Mouse (Mus musculus): ENCODE measurements around the gene Hbq1b. TPM values are rescaled to one million over a fixed set of nuclear protein-coding genes. Genes with fewer than 3 reads are reported as not detected.
A peak's percentile ranks its signal among the peaks of the same experiment; 100 is the strongest.

Hbq1b gene
- total RNA-seq (2021), result 1 to 10 TPM in 1 of 2 experiments, not detected in 1; 2.3 TPM

DNA sequence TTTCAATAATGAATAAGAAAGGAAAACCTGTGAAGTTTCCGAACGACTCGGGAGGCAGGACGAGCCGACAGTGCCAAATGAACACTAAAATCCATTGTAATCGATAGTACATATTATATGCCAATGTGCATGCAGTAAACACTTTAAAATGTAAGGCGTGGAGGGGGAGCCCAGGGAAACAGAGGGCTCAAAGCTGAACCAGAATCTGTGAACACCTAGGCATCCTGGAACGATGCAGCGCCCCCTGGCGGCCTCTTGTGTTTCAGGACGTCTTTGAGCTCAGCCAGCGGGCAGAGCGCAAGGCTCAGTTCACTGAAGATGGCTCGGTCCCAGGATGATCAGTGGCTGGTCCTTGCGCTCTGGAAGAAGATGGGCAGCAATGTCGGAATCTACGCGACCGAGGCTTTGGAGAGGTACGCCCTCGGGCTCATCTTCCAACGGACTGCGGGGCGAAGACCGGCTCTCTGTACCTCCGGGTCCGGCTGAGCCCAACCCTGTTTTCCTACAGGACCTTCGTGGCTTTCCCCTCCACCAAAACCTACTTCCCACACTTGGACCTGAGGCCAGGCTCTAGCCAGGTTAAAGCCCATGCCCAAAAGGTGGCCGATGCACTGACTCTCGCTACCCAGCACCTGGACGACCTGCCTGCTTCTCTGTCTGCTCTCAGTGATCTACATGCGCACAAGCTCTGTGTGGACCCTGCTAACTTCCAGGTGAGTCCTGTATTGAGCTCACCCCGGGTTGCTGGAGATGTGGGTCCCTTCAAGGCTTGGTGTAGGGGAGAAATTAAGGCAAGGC is at the start of gene Hbq1b:
Gene Hbq1b, plus strand, starts transcription at position 271 of the 798 bp plus-strand sequence.
- peak; percentile 75 to 80 for DNase-seq

DNA sequence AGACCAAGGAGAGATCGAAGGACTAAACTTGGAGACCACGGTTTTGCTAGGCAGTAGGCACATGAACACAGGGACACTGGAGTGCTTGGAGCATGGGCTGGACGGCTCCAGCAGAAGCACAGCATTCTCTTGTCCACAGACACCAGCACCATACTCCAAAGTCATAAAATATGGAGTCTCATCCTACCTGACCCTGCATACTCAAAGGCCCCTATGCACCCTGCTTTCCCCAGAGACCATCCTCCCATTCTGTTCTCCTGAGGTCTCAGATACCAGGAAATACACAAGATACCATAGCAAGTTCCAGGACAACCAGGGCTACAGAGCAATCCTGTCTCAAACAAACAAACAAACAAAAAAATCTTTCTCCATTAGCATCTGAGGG is 49.4 kb upstream of the Hbq1b start:
- DNase-seq, result no peak

DNA sequence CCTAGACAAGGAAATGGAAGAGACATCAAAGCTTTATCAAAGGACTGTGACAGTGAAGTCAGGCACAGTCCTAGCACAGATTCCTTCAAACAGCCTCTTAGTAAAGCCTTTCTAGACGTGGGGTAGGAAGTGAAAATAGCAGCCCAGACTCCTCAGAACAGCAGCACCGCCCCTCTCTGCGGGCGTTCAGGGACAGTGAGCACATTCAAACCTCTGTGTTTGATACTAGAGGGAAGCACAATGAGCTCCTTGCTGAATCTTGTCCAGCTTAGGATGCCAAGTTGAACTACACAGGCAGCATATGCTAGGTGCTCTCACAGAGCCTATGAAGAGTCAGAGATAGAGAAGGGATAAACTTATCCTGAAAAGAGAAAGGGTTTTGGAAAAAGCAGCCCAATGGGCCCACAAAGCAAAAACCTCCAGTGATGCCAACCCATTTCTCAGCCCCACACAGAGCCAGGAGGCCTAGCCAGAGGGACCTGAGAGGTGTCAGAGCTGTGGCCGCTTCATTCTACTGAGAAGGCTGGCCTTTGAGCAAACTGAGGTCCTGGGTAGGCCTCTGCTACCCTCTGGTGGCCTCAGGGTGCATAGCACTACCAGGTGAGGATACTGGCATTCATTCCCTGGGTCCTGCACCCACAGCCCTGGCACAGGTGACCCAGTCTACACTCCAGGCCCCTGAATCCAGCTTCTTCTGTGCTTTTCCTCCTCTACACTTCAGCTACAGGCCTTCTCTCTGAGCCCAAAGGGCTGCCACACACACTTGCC is 48.5 kb upstream of the Hbq1b start:
- peak; percentile 65 to 67 for DNase-seq

DNA sequence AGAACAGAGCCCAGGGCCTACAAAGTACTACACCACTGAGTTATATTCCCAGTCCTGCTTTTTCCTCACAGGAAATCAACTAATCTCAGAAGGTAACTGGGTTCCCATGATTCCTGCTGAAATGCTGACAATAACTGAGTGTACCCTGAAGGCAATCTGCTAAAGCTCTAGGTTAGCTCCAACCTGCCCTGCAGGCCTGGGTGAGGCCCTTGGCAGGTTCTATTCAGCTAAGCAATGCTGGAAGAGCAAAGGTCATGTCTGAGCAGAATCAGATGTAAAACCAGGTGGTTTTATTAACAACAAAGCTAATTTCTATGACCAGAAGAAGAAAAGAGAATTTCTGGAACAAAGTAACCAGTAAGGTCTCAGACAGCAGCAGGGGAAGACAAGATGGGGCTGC is 45.4 kb upstream of the Hbq1b start:
- DNase-seq, result no peak

DNA sequence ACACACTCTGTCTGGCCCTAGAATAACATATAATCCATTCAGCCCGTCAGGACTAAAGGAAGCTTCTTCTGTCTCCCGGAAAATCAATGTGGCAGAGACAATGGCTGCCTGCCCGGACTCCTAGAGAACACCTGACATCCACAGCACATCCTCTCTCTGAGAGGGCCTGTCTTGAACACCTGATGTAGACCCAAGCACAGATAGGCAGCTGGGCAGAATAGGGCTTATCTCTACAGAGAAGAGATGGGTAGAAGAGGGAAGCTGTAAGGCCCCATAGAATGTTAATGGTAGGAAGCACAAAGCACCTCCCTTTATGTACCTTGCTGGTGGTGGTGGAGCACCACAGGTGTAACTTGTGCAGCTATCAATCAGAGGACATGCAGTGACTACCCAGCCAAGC is 44.6 kb upstream of the Hbq1b start:
- DNase-seq, result no peak

DNA sequence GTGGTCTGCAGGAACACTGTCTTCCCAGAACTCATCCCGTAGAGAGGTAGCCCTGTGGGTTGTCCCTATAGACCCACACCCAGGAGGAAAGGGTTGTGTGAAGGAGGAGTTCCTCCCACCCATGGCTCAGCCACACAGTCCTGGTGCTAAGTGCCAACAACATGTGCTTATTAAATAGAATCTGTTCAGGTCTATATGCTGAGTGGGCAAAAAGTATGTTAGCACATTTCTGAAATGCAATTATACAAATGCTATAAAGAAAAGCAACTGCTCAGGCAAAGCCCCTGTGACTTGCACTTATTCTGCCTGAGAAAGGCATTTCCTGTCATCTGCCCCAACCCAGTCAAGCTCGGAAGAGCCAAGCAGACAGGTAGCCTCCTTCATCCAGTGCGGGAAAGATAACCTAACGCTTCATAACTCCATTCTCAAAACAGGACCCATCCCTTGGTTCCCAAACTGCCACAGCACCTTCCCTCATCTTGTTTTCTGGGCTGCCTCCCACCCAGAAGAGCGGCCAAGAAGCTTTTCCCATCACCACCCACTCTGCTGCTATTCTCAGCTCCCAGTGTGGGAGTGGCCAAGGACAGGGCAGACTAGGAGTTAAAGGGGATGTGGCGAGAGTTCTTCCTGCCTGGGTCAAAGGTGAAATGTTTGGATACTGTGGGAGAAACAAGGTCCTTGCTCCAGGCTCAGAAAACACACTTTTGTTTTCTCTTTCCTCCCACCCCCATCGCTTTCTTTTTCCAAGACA is 43.4 kb upstream of the Hbq1b start:
- no peak for DNase-seq

DNA sequence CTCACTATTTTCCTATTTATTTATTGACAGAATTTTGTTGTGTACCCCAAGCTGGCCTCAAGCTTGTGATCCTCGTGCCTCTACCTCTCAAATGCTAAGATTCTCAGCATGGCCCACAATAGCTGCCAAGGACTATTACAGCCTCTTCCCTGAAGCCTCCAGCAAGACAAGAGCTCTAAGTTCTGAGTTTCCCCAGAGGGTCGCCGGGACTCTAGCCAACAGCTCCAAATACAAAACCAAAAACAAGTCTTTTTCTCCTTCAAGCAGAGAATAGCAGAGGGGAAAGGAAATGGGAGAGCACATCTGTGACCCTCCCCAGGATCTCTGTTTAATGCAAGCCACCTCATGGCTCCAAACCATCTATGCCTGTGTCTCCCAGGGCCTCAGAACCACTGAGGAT is 42.7 kb upstream of the Hbq1b start:
- DNase-seq, result no peak

DNA sequence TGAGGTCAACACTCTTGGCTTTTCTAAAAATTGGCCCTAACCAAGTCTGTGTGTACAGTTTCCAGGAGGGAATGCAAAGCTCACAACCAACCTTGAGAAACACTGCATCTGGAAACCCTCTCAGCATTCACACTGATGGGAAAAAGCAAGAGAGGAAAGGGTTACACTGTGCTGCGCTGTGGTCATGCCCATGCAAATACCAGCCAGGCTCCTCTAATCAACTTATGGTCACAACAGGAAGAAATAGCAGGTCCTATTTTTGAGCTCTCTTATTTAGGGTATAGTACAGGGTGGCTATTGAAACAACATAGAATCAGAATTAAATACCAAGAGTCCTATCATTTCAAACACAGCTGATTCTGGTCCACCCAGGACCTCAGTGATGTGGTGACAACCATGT is 42.1 kb upstream of the Hbq1b start:
- no peak for DNase-seq

DNA sequence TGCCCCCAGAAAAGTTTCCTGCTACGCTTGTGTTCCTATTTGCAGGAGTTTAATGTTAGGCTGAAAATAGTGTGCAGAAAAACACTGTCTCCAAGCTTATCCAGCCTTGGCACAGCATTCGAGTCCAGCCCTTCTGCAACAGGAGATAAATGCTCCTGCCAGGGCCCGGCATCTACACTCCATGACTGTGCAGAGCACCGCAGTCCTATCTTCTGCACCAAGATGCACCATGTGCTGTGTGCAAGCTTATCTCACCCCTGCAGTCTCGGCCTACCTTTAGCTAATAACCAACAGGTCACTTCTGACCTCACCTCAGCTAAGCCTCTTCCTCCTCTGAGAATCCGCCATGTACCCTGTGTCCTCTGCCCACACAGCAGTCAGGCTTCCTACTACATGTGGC is 41.2 kb upstream of the Hbq1b start:
- DNase-seq, result no peak

DNA sequence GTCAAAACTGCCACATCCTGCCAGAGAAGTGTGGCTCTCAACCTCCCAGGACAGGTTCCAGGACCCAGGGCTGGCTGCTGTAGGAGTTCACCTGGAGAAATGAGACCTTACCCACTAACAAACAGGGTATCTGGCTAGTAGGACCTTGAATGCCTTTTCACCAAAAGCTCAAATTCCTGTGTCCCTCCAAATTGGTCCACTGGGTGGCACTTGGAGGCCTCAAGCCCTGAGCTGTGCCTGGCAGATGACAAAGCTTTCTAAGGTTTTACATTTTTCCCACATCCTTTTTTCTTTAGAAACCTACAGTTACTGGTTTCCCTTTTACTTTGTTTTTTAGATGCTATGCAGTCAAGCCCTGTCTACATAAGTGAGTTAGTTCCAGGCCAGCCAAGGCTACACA is 39.7 kb upstream of the Hbq1b start:
- no peak for DNase-seq

DNA sequence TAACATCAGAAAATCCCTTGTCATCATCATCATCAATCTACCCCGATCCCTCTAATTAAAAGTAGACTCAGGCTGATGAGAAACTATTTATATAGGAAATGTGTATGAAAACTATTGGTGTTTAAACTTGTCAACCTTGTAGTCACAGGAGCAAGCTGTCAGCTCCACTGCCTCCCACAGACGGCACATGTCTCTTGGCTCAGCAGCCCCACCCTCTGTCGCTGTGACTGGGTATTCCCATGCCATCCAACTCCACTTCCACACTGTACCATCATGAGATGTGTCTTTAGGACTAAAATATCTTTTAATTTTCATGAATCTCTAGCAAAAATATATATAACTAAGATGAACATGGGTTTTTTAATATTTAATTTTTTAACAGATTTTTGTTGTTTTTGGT is 38.4 kb upstream of the Hbq1b start:
- no peak for DNase-seq

DNA sequence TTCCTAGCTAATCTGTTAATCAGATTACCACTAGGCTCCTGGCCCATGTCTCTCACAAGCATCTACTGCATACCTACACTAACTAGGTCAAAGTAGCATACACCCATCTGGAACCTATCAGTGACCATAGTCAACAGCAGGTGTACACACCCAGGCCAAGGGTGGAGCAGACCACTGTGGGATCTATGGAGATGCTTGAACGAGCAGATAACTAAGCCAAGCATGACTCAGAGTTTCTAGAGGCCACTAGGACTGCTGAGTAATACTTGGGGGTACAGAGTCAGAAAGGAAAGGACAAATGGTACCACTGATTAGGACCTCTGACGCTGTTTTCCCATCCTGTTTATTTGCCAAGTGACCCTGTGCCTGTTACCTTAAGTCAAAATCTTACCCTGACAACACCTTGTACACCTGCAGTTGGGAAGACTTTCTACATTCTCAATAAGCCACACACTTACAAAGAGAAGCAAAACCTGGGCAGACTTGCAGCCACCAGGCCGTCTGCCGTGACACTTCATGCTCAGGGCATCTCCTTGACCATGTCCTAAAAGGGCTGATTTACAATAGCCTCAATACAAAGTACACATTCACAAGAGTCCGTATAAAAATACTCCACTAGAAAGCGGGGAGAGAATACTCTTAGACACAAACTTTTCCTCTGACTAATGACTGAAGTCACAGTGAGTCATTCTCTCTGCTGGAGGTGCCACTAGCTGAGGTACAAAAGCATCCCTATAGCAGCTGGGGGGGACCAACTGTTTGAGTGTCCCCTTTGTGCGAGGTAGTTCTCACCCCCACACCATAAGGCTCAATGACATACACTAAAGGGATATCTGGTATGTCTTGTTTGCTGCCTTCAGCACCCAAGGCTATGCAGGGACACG is 35.6 kb upstream of the Hbq1b start:
- no peak for DNase-seq

DNA sequence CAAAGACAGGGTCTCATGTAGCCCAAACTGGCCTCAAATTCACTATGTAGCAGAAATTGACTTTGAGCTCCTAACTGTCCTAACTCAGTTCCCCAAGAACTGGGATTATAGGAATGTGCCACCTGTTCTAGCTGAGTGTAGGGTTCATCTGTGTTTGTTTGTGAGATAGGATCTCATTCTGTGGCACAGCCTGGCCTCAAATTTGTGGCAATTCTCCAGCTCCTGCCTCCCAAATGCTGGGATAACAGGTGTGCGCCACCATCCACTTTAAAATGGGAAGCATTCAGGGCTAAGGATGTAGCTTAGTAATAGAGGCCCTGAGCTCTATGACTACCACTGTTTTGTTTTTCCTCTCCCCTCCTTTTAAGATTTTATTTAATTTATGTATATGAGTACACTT is 33.6 kb upstream of the Hbq1b start:
- DNase-seq, result no peak

DNA sequence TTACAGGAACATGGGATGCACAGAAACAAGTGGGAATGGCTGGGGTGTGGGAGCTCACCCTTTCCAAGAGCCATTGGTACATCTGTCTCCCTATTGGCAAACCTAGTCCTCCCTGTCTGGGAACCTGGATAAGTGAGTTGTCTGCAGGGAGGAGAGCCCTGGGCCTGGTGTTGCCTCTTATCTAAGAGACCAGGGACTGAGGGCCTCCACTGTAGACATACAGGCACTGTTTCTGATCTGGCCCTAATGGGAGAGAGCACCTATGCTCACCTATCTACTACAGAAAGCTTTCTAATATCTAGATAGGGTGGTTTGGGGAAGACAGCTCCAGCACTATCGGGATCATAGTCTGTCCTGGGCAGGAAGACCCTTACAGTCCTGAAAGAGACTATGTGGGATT is 30.6 kb upstream of the Hbq1b start:
- DNase-seq, result no peak

DNA sequence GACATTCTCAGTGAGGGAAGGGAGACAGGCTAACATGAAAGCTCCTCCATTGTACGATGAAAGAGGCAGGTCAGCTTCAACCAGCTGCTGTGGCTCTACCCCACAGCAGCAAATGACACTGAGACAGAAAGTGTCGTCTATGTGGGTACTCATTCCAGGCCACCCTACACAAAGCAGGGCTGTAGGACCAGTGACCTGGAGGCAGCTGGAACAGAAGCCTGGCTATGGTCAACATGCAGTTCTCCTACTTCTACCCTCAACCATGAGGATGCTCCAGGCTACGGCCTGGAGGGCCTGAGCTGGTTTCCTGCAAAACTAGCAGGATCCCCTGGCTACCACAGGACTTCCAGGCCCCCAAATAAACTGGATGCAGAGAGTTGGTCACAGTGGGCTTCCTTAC is 30.2 kb upstream of the Hbq1b start:
- no peak for DNase-seq

DNA sequence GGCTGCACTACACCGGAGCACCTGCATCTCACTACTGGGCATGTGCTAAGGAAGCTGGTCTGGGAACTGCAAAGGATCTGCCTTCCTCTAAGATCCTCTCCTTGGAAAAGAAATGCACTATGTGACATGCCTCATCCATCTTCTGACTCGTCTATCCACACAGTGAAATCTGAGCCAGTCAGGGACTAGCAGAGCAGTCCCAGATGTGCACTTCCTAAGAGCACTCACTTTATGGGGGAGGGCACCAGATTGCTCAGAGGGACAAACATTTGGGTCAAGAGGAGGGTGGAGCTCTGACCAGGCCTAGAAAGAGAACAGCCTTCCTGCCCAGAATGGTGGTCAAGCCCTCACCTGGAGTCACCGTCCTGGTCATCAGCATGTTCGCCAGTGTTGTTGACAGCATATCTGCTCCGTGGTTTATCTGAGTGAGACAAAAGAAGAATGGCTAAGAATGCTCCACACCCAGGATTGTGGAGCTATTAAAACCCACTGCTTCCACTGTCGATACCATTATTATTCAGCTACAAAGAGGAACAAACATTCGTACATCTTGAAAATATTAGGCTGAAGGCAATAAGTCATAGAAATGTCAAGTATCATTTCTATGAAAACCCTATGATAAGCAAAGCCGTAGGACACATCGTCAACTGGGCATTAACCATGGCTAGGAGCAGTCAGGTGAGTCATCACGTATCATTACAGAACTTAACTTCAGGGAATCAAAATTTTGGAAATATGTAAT is 23.9 kb upstream of the Hbq1b start:
- DNase-seq, result no peak

DNA sequence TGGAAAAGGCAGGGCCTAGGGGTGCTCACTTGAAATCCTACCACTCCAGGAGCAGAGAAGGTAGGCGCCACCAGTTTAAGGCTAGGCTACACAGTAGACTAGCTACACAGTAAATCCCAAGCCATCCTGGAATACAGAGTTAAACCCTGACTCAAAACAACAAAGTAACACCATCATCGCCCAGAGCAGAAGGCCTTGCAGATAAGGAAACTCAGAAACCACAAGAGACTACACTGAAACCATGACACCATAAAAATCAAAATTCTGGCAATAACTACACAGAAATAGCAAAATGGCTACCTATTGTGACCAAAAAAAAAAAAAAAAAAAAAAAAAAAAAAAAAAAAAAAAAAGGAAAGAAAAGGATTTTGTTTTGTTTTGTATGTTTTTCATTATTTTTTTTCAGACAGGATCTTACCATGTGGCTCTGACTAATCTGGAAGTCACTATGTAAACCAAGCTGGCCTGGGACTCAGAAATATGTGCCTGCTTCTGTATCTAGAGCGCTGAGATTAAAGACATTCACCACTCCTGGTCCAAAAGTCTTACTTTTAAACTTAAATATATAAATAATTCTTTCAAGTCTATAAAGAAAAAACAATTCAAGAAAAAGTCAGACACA is 21.5 kb upstream of the Hbq1b start:
- DNase-seq, result no peak

DNA sequence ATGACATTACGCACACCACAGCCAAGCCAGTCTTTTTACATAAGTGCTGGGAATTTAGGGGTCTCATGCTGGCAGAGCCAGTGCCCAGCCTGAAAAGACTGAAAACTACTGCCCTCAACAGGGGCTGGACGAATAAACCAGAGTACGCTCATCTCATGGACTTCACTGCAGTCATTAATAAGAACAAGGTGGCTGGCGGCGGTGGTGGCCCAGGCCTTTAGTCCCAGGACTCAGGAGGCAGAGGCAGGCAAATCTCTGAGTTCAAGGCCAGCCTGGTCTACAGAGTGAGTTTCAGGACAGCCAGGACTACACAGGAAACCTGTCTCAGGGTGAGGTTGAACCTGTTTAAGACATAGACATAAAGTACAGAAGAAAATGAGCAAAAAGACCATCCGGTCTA is 20.6 kb upstream of the Hbq1b start:
- DNase-seq, result no peak

DNA sequence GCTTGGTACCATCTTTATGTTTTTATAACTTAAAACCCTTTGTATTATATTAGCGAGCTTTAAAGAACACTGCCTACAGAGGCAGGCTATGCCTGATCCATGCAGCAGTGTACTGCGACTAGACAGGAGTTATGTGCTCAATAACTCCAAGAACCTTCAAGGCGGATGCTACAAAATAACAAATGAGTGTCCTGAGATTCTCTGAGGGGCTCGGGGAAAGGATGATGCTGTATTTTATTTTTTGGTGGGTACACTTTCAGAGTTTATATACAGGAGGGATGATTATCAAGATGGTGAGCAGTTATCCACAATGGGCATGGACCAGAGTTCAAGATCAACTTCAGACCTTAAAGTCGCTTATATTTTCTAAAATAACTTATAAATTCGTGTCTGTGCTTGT is 20.0 kb upstream of the Hbq1b start:
- DNase-seq, result no peak

DNA sequence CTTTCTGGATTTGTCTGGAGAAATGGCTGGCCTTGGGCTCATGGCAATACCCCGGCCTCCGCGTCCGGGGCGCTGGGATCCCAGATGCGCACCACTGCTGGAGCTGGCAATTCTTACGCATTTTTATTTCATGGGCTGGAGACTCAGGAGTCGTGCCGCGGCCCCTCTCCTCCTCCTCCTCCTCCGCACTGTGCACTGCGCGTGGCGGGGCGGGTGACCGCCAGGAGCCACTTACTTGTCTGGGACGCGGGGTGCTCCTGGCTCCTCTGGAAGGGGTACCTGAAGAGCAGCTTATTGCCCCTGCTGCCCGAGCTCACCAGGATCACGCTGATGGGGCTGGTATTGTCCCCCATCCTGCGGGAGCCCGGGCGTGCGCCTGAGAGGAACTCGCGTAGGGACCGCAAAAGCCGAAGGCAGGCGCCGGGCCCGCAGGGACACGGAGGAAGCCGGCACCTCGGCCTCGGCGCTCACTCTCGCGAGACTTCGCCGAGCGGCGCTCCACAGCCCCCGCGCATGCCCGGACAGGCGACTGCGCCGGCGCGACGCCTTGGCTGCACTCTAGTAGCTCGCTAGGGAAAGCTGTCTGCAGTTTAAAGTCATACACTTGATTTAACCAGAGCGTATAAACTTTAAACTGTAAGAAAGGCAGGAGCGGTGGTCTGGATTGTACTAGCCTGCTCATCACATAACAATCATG is 19.4 kb upstream of the Hbq1b start, which contains the start of gene Nprl3:
Gene Nprl3, minus strand, starts transcription at position 520 of the 697 bp plus-strand sequence.
- peak; percentile 96 for DNase-seq
